Mouse (Mus musculus): Measurements from ENCODE around the gene Gjd3. TPM values are rescaled to one million over a fixed set of nuclear protein-coding genes. Genes with fewer than 3 reads are reported as not detected.

Gjd3 gene
- polyA plus RNA-seq, 1 experiment from 2014 or later = 0.27 TPM

GRCm38 (mm10) chr11:98981289-98981996 is 1.4 kb downstream of the Gjd3 start:
- DNase-seq (ENCODE audit: low spot score) = no peak

GRCm38 (mm10) chr11:98979356-98979755 is 3.5 kb downstream of the Gjd3 start:
- no peak for DNase-seq (ENCODE audit: low spot score)

GRCm38 (mm10) chr11:98978526-98979148 is 4.2 kb downstream of the Gjd3 start:
- no peak for DNase-seq (ENCODE audit: low spot score)

- peak; percentile 78 for DNase-seq (ENCODE audit: low spot score)
These were observed 7.7 kb downstream of the Gjd3 start for GRCm38 (mm10) chr11:98974871-98975719.

GRCm38 (mm10) chr11:98974213-98974612 is 8.6 kb downstream of the Gjd3 start:
- DNase-seq (ENCODE audit: low spot score) = no peak

GRCm38 (mm10) chr11:98973584-98973983 is 9.2 kb downstream of the Gjd3 start:
- DNase-seq (ENCODE audit: low spot score) = no peak

- DNase-seq (ENCODE audit: low spot score) = no peak
These were observed 9.9 kb downstream of the Gjd3 start for GRCm38 (mm10) chr11:98972801-98973360.

- peak; percentile 83 for DNase-seq (ENCODE audit: low spot score)
These were observed 10.6 kb downstream of the Gjd3 start for GRCm38 (mm10) chr11:98972215-98972614.

- no peak for DNase-seq (ENCODE audit: low spot score)
These were observed 11.3 kb downstream of the Gjd3 start for GRCm38 (mm10) chr11:98971316-98972031.

- no peak for DNase-seq (ENCODE audit: low spot score)
These were observed 12.5 kb downstream of the Gjd3 start for GRCm38 (mm10) chr11:98970191-98970925.

- no peak for DNase-seq (ENCODE audit: low spot score)
These were observed 13.3 kb downstream of the Gjd3 start for GRCm38 (mm10) chr11:98969496-98969927.

- peak; percentile 48 for DNase-seq (ENCODE audit: low spot score)
These were observed 13.9 kb downstream of the Gjd3 start for GRCm38 (mm10) chr11:98968716-98969495.

- DNase-seq (ENCODE audit: low spot score) = no peak
These were observed 14.7 kb downstream of the Gjd3 start for GRCm38 (mm10) chr11:98968079-98968478.

GRCm38 (mm10) chr11:98966499-98967141 is 16.2 kb downstream of the Gjd3 start:
- peak; percentile 44 for DNase-seq (ENCODE audit: low spot score)

GRCm38 (mm10) chr11:98965416-98966077 is 17.3 kb downstream of the Gjd3 start:
- no peak for DNase-seq (ENCODE audit: low spot score)

GRCm38 (mm10) chr11:98964616-98965415 is 18.0 kb downstream of the Gjd3 start:
- peak; percentile 78 for DNase-seq (ENCODE audit: low spot score)

- DNase-seq (ENCODE audit: low spot score) = no peak
These were observed 18.6 kb downstream of the Gjd3 start for GRCm38 (mm10) chr11:98964201-98964615.
